Mouse (Mus musculus) telencephalon, adult 2 months (tissue): Measurements from ENCODE around the gene Hmx3.

Source experiments
- DNase-seq: peaks from one replicate; pipeline ENCODE4 v3.0.0-alpha.2; 2011; ENCODE audit warnings: low read depth, low spot score

Hmx3 gene

GRCm38 (mm10) chr7:131542115-131542871, at the start of gene Hmx3:
Gene Hmx3 (plus strand): TSS chr7:131542867.
- DNase-seq = no peak

- DNase-seq = no peak
Observed at GRCm38 (mm10) chr7:131503739-131504138, 38.9 kb upstream of the Hmx3 start.

- DNase-seq = peak; percentile 57
Observed at GRCm38 (mm10) chr7:131539979-131540378, 2.7 kb upstream of the Hmx3 start.

- no peak for DNase-seq
Observed at GRCm38 (mm10) chr7:131541184-131542114, 1.2 kb upstream of the Hmx3 start.

- DNase-seq = no peak
Observed at GRCm38 (mm10) chr7:131542872-131543622, 380 bp downstream of the Hmx3 start.

GRCm38 (mm10) chr7:131543623-131544481, 1.2 kb downstream of the Hmx3 start:
- no peak for DNase-seq

GRCm38 (mm10) chr7:131544871-131545270, 2.2 kb downstream of the Hmx3 start:
- no peak for DNase-seq

- no peak for DNase-seq
Observed at GRCm38 (mm10) chr7:131545701-131546385, 3.2 kb downstream of the Hmx3 start.

- no peak for DNase-seq
Observed at GRCm38 (mm10) chr7:131546423-131546822, 3.8 kb downstream of the Hmx3 start.

GRCm38 (mm10) chr7:131547481-131547880, 4.8 kb downstream of the Hmx3 start:
- DNase-seq = no peak

- no peak for DNase-seq
Observed at GRCm38 (mm10) chr7:131548473-131548872, 5.8 kb downstream of the Hmx3 start, which contains the start of gene Hmx2. Gene Hmx2 (plus strand): TSS chr7:131548773.

- DNase-seq = no peak
Observed at GRCm38 (mm10) chr7:131551471-131551870, 8.8 kb downstream of the Hmx3 start.

GRCm38 (mm10) chr7:131551931-131552741, 9.5 kb downstream of the Hmx3 start:
- DNase-seq = no peak

- no peak for DNase-seq
Observed at GRCm38 (mm10) chr7:131552781-131553180, 10.1 kb downstream of the Hmx3 start.

GRCm38 (mm10) chr7:131553771-131554175, 11.1 kb downstream of the Hmx3 start:
- DNase-seq = no peak

- DNase-seq = no peak
Observed at GRCm38 (mm10) chr7:131554341-131555180, 11.9 kb downstream of the Hmx3 start.

- no peak for DNase-seq
Observed at GRCm38 (mm10) chr7:131555301-131556081, 12.8 kb downstream of the Hmx3 start.

- DNase-seq = no peak
Observed at GRCm38 (mm10) chr7:131556116-131556515, 13.4 kb downstream of the Hmx3 start.
